Mouse (Mus musculus): ENCODE measurements around the gene Slc25a47. TPM values are rescaled to one million over a fixed set of nuclear protein-coding genes. Genes with fewer than 3 reads are reported as not detected.

The Slc25a47 gene
- polyA plus RNA-seq (2012; ENCODE audit: insufficient read depth, low replicate concordance), result 1.2 TPM in 2 replicates

- Histone ChIP-seq H3K4me3 (replicated peaks) (peak within 1 kb of the TSS; percentile 94), H3K4me1 (peaks cover 69% of the 10 kb centered on the region), H3K9me3 (no peaks in the 10 kb centered on the region), H3K27me3 (replicated peaks) (peaks cover 6% of the 10 kb centered on the region), H3K36me3 (replicated peaks; ENCODE audit: low read length) (peaks cover 12% of the 10 kb centered on the region)
- TF ChIP-seq GATA1 (IDR thresholded peaks at IDR 0.05; ENCODE audit: borderline replicate concordance, low read length) (no peak), FLI1 (IDR thresholded peaks at IDR 0.05; ENCODE audit: low read length) (no peak)
Observed at GRCm38 (mm10) chr12:108835840-108836409, at the start of gene Slc25a47, which contains the start of gene Slc25a29. Gene Slc25a47, plus strand, starts transcription at chr12:108836046. Gene Slc25a29, minus strand, starts transcription at chr12:108835883.

GRCm38 (mm10) chr12:108787329-108787728, 48.5 kb upstream of the Slc25a47 start:
- Histone ChIP-seq H3K9me3 (peaks cover 14% of the 10 kb centered on the region), H3K27me3 (replicated peaks) (no peaks in the 10 kb centered on the region), H3K4me1 (peaks cover 69% of the 10 kb centered on the region), H3K36me3 (replicated peaks; ENCODE audit: low read length) (peaks cover 32% of the 10 kb centered on the region), H3K4me3 (replicated peaks) (no peak overlapping the region)
- TF ChIP-seq GATA1 (IDR thresholded peaks at IDR 0.05; ENCODE audit: borderline replicate concordance, low read length), result no peak
- TF ChIP-seq FLI1 (IDR thresholded peaks at IDR 0.05; ENCODE audit: low read length), result no peak

- Histone ChIP-seq H3K4me3 (replicated peaks) (peak overlapping the region; percentile 100), H3K36me3 (replicated peaks; ENCODE audit: low read length) (peaks cover 19% of the 10 kb centered on the region), H3K27me3 (replicated peaks) (no peaks in the 10 kb centered on the region), H3K9me3 (peaks cover 3% of the 10 kb centered on the region; the same call in 1 of the 2 replicates), H3K4me1 (peaks cover 52% of the 10 kb centered on the region)
- TF ChIP-seq GATA1 (IDR thresholded peaks at IDR 0.05; ENCODE audit: borderline replicate concordance, low read length) (no peak), FLI1 (IDR thresholded peaks at IDR 0.05; ENCODE audit: low read length) (no peak)
Observed at GRCm38 (mm10) chr12:108792152-108792545, 43.7 kb upstream of the Slc25a47 start.

GRCm38 (mm10) chr12:108792546-108793452, 43.0 kb upstream of the Slc25a47 start, which contains the start of gene Yy1:
Gene Yy1, plus strand, starts transcription at chr12:108792973.
- peaks cover 50% of the 10 kb centered on the region for H3K4me1 ChIP-seq
- H3K4me3 ChIP-seq (replicated peaks), result peak within 1 kb of the TSS; percentile 100
- no peak for TF ChIP-seq GATA1 (IDR thresholded peaks at IDR 0.05; ENCODE audit: borderline replicate concordance, low read length)
- TF ChIP-seq FLI1 (IDR thresholded peaks at IDR 0.05; ENCODE audit: low read length), result no peak
- H3K9me3 ChIP-seq, result peaks cover 3% of the 10 kb centered on the region; the same call in 1 of the 2 replicates
- no peaks in the 10 kb centered on the region for H3K27me3 ChIP-seq (replicated peaks)
- peaks cover 21% of the 10 kb centered on the region for H3K36me3 ChIP-seq (replicated peaks; ENCODE audit: low read length)

- Histone ChIP-seq H3K9me3 (peaks cover 3% of the 10 kb centered on the region; the same call in 1 of the 2 replicates), H3K36me3 (replicated peaks; ENCODE audit: low read length) (peaks cover 15% of the 10 kb centered on the region), H3K4me1 (peaks cover 49% of the 10 kb centered on the region), H3K27me3 (replicated peaks) (no peaks in the 10 kb centered on the region), H3K4me3 (replicated peaks) (peak overlapping the region; percentile 100)
- TF ChIP-seq GATA1 (IDR thresholded peaks at IDR 0.05; ENCODE audit: borderline replicate concordance, low read length) (no peak), FLI1 (IDR thresholded peaks at IDR 0.05; ENCODE audit: low read length) (no peak)
Observed at GRCm38 (mm10) chr12:108793453-108793941, 42.3 kb upstream of the Slc25a47 start.

- H3K27me3 ChIP-seq (replicated peaks), result no peaks in the 10 kb centered on the region
- H3K4me3 ChIP-seq (replicated peaks), result peak overlapping the region; percentile 100
- peaks cover 3% of the 10 kb centered on the region; the same call in 1 of the 2 replicates for H3K9me3 ChIP-seq
- TF ChIP-seq FLI1 (IDR thresholded peaks at IDR 0.05; ENCODE audit: low read length), result no peak
- no peak for TF ChIP-seq GATA1 (IDR thresholded peaks at IDR 0.05; ENCODE audit: borderline replicate concordance, low read length)
- H3K4me1 ChIP-seq, result peaks cover 51% of the 10 kb centered on the region
- H3K36me3 ChIP-seq (replicated peaks; ENCODE audit: low read length), result peaks cover 18% of the 10 kb centered on the region
Observed at GRCm38 (mm10) chr12:108794078-108794711, 41.7 kb upstream of the Slc25a47 start.

GRCm38 (mm10) chr12:108794979-108795537, 40.8 kb upstream of the Slc25a47 start:
- no peak for TF ChIP-seq FLI1 (IDR thresholded peaks at IDR 0.05; ENCODE audit: low read length)
- TF ChIP-seq GATA1 (IDR thresholded peaks at IDR 0.05; ENCODE audit: borderline replicate concordance, low read length), result no peak
- H3K36me3 ChIP-seq (replicated peaks; ENCODE audit: low read length), result peaks cover 26% of the 10 kb centered on the region
- H3K4me1 ChIP-seq, result peaks cover 53% of the 10 kb centered on the region
- peak overlapping the region; percentile 100 for H3K4me3 ChIP-seq (replicated peaks)
- H3K27me3 ChIP-seq (replicated peaks), result no peaks in the 10 kb centered on the region
- peaks cover 3% of the 10 kb centered on the region; the same call in 1 of the 2 replicates for H3K9me3 ChIP-seq

GRCm38 (mm10) chr12:108801613-108802012, 34.2 kb upstream of the Slc25a47 start:
- no peak for TF ChIP-seq FLI1 (IDR thresholded peaks at IDR 0.05; ENCODE audit: low read length)
- TF ChIP-seq GATA1 (IDR thresholded peaks at IDR 0.05; ENCODE audit: borderline replicate concordance, low read length), result no peak
- peaks cover 83% of the 10 kb centered on the region for H3K4me1 ChIP-seq
- peaks cover 60% of the 10 kb centered on the region for H3K36me3 ChIP-seq (replicated peaks; ENCODE audit: low read length)

GRCm38 (mm10) chr12:108804388-108804787, 31.5 kb upstream of the Slc25a47 start:
- no peaks in the 10 kb centered on the region for H3K9me3 ChIP-seq
- H3K27me3 ChIP-seq (replicated peaks), result no peaks in the 10 kb centered on the region
- TF ChIP-seq GATA1 (IDR thresholded peaks at IDR 0.05; ENCODE audit: borderline replicate concordance, low read length) (no peak), FLI1 (IDR thresholded peaks at IDR 0.05; ENCODE audit: low read length) (no peak)
- H3K4me3 ChIP-seq (replicated peaks), result no peak overlapping the region
- H3K4me1 ChIP-seq, result peaks cover 86% of the 10 kb centered on the region
- H3K36me3 ChIP-seq (replicated peaks; ENCODE audit: low read length), result peaks cover 73% of the 10 kb centered on the region

More at GRCm38 (mm10) chr12:108801613-108802012, 34.2 kb upstream of the Slc25a47 start:
- Histone ChIP-seq H3K4me3 (replicated peaks) (no peak overlapping the region), H3K27me3 (replicated peaks) (no peaks in the 10 kb centered on the region), H3K9me3 (peaks cover 3% of the 10 kb centered on the region; the same call in 1 of the 2 replicates)
